Mouse (Mus musculus) spleen, postnatal 14 days (tissue): ENCODE data around the gene Zfp710.
A peak's percentile ranks its signal among the peaks of the same experiment; 100 is the strongest.

Experiments
- DNase-seq, 2 experiments: peaks; one replicate each; pipeline ENCODE4 v3.0.0; 2021 to 2022; ENCODE audit warnings: low spot score in 2 of 2

Gene Zfp710

DNA sequence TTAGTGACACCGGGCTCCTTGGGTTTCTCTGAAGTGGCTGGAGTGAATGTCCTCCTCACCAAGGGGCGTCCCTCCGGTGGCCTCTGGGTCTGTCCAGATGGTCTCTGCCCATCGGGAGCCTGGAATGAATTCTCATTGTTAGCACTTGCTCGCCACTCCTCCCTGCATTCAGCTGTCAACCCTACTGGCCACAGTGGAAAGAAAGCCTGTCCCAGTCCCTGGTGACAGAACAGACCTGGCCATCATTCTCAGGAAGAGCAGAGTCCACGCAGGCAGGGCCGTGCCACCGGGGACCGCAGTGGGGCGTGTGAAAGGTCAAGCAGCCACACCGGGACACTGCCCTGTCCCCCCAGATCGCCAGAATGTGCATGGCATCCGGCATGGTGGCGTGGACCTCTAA is 33.2 kb downstream of the Zfp710 start:
- DNase-seq: no peak

DNA sequence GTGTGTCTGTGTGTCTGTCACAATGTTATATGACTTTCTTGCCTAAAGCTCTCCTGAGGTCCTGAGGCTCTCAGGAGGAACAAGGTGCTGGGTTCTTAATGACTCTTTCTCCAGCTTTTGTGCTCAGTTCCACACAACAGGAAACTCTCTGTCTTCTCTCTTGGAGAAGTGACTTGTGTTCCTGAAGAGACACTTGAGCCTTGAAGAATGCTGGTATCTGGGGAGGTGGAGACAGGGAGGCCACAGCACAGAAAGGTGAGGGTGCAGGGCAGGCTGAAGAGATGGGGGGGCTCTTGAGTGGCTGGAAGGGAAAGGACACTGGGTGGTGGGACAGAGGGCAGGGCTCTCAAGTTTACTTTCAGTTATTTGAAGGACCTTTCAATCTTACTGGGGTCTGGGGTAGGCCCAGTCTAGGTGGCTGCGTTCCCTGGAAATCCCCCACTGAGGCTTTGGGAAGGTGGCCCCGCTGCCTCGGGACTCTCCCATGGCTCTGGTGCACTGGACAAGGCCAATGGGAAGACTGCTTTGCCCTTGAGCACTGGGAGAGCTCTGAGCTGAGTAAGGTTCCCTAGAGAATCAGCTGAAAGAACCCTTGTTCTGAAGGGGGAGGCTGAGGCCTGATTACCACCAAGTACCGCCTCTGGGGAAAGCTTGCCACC is 33.9 kb downstream of the Zfp710 start:
- no peak for DNase-seq

DNA sequence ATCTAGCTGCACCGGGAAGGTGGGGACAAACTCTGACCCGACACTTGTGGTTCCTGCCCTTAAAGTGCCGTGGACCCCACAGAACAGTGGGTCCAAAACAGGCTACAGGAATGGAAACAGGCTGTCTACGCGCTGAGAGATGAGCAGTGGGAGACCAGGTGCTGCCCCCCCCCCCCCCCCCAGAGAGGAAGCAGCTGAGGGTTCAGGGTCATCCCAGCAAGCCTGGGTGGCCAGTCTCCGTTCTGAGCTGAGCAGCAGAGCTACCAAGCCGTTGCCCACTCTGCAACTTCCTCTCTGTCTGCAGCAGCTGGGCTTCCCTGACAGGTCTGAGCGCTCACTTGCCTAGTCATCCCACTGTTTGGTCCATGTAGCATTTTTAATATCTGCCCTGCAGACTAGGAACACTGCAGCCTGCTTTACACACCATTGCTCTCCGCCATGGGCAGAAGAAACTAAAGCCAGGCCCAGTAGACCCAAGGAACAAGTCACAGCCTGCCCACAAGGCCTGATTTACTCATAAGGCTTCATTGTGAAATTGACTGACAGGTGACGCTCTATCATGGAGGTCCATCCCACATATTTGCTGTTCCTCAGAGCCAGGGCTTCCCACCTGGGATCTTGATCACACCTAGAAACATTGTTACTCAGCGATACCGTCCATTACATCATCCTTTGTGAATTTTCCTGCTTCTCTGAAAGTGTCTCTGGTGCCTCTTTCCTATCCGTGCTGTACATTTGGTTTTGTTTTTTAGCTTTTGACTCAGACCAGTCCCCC is 34.6 kb downstream of the Zfp710 start:
- DNase-seq: no peak

DNA sequence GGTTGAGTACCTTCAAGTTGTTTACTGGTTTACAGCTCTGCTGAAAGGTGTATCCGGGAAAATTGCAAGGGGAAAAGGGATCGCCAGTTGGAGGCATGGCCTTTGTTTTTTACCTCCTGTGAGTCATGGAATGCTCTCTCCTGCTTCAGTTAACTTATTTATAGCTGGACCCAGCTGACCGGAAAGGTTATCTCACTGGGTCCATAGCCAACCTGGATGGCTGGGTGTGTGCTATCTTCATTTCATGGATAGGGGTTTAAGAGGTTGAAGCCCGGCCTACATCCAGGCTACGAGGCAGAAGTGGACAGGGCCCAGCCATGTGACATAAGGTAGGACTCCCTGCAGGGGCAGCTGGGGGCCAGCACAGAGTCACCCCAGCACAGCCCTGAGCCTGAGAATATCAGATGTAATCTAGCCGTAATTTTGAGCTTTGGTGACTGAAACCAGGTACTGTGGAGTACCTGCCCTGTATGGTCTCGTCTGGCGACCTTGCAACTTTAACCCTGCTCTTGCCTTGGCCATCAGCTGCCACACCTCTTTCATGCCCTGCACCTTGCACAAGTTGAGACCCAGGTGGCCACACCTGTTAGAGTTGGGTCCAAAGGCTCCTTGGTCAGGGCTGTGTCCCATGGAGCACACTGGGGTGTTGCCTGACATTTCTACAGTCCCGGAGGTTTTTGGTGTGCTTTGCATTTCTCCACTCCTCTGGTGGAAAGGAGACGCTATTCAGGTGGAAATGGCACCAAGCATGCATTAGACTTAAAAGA is 35.6 kb downstream of the Zfp710 start:
- no peak for DNase-seq

DNA sequence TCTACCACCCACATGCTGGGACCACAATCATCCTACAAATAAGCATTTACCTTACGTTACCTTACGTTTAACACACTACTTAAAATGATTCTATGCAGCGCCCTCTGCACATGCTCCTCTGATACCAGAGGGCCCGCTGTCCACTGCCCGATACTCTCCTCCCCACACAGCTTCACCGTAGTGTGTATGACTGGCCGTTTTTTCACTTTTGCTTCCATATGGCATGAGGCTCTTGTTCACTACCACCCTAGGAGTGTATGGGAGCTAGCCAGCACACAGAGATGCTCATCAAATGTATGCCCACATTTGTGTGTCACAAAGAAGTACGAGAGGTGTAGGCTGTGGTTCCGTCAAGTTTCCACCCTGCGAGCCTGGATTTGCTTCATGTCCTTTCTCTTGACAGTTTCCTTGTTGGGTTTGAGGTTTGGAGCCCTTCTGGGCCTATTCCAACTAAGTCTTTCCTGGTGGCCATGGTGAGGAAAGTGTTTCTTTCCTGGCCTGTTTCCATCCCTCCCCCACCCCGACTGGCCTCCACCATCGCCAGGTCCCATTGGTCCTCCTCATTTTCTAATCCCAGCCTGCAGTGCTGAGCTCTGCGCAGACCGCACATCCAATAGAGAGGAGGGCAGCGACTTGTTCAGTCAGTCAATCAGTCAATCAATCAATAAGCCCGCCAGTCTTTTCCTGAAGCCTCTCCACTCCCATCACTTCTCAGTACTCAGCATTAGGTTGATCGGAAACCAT is 37.6 kb downstream of the Zfp710 start:
- DNase-seq: no peak

- no peak for DNase-seq
Measured at GRCm38 (mm10) chr7:80063244-80063643, 38.6 kb downstream of the Zfp710 start.

DNA sequence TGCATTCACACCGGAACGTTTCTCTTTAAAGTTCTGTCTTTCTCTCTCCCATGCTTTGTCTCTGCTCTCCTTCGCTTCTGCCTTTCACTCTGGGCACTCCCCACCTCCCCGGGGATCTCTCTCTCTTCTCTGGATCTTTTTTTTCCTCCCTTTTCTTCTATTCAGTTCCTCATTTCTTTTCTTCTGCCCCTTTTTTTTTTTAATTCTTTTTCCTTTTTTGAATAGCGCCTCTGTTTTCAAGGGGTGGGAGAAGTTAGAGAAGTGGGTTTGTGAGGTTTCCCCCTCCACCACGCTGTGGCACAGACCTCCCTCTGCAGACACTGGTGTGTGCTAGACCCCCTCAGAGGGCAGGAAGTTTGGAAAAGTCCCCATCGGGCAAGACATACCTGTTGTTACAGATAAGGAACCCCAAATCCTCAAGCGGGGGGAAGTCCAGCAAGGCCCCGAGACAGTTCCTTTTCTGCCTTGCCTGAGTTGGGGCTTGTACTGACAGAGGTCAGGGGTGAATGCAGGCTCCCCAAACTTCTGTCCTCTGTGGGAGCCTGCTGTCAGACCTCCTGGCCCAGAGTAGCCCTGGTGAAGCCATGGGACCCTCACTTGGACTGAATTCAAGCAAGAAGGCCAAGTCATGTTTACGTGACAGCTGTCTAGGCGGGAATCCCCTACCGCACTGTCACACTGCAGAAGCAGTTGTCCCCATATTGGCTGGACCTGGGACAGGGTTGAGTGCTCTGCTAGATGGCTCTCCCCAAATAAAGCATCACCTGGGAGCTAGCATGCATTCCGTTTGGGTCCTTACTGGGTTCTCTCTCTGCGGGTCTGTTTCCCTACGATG is 39.5 kb downstream of the Zfp710 start:
- no peak for DNase-seq

GRCm38 (mm10) chr7:80065250-80065649 is 40.6 kb downstream of the Zfp710 start:
- DNase-seq: no peak

GRCm38 (mm10) chr7:80066675-80067455 is 42.3 kb downstream of the Zfp710 start:
- DNase-seq: no peak

GRCm38 (mm10) chr7:80068341-80068740 is 43.7 kb downstream of the Zfp710 start:
- DNase-seq: no peak

DNA sequence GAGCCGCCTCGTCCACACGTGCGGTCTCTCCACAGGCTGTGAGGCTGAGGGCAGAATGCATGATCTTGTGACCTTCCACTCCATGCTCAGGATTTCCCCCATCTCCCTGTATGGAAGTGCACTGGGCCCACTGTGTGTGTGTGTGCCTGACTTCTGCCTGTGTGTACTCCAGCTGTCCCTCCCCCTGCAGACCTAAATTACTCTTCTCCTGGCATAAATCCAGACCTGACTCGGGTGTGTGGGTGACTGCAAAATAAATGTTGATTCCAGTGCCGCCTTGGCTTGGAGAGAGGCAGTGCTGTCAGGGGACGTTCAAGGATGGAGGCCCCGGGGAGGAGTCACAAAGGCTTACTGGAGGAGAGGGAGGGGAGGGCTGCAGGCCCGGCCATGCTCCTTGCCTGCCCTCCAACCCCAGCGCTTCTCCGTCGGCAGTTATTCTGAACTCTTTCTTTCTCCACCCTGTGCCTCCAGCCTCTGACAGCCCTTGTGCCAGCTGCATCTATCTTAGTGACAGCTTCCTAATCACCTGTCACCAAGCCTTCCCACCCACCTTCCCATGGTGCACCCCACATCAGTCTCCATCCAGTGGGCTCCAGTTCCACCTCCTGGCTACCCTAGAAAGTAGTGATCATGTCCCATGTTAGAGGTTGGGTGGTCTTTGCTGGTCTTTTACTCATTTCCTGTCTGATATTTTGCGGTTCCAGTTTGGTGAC is 45.2 kb downstream of the Zfp710 start:
- no peak for DNase-seq

DNA sequence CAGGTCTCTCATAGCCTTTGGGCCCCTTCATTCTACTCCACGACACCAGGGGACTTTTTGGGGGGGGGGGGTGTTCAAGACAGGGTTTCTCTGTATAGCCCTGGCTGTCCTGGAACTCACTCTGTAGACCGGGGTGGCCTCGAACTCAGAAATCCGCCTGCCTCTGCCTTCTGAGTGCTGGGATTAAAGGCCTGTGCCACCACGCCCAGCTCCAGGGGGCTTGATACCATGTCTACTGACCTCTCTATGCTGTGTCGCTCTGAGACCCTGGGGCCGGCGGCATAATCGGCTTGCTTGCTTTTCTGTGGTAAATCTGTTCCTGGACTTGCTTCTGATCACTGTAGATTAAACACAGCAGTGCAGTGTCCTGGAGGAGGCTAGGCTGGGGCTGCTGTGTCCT is 46.6 kb downstream of the Zfp710 start:
- DNase-seq: no peak

GRCm38 (mm10) chr7:80072297-80072696 is 47.7 kb downstream of the Zfp710 start:
- no peak for DNase-seq

DNA sequence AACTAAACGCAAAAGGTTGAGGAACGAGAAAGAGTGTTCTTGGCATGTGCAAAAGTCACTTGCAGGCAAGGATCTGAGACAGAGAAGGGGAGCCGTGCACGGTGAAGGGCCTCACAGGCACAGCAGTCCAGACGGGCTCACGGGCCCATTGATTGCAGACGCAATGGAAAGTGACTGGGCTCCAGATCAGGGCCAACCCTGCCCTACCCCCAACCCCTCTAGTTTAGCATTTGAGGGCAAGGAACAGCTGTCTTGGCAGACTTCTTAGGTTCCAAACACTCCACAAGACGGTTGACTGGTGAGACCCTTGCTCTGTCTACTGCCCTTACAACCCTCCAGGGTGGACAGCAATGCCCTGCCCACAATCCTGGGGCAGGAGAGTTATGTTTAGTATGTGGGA is 48.9 kb downstream of the Zfp710 start:
- DNase-seq: no peak

DNA sequence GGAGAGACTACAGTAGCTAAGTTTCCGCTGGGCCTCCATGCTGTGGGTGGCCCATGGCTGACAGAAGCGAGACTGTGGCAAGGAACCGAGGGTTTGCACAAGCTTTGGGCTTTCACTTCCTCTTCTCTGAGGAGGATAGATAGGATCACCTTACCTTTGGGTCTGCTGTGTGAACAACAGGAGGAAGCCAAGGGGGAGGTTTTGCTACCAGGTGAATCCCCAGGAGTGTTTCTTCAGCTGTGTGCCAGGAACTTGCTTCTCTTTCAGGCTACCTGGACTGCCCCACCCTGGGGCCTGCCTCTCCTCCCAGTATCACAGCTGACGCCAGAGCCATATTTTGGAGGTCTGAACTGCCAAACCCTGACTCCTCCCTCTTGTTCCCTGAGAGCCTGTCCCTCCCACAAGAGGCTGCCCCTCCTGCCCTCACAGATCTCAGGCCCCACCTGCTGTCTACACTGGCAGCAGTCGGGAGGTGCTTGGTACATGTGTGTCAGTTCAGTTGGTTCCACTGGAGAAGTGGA is 50.4 kb downstream of the Zfp710 start:
- peak in 1 of 2 experiments; percentile 35 for DNase-seq

DNA sequence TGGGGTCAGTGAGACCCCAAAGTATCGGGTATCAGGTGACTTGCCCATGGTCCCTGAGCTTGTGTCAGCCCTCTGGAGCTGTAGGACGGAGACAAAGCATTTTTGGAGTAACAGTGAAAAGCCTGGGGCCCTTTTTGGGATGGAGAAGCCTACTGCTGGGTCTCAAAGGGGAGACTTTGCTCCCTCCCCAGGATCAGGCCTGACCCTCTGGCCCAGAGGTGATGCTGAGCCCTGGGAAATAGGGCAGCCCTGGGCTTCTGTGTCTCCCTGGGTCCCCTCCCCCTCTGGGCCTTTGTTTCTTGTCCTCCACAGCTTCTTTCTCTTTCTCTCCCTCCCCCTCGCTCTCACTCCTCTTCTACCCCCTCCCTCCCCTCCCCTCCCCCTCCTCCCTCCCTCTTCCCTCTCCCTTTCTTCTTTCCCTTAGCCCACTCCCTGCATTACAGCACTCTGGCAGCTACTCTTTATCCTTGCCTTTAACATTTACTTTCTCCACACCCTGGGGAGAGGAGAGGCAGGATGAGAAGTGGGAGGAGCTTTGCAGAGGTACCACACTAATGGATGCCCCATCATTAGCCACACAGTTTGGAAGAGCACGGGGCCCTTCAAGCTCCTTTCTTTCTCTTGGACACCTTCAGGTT is 51.5 kb downstream of the Zfp710 start:
- DNase-seq: no peak

DNA sequence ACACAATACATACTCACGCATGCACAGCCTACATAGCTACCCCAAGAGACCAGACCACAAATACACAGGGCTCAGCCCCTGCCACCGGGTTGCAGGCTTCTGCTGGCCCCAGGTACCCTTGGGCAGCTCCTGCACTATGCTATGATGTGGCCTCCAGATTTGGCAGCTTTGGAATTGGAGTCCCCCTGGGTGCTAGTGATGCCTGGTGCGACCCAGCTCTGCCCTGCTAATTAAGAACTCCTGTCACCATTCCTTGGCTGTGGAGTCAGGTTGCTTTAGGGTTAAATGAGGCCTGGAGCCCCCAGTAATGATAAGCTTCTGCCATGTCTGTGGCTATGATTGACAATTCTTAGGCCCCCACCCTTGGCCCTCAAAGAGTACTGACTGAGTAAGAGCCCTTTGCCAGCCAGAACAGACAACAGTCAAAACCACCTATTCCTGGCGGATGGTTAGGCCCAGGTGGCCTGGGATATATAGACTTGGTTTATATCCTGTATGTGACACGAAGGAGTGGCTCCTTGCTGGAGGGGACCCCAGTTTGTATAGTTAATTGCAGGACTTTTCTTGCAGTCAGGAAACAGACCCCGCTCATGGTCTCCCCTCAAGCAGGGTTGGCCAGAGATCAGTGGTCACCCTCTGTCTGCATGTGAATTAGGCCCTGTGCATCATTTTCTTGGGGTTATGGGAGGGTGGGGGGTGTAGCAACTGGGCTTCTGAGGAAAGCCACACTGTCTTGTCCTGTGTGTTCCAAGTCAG is 52.5 kb downstream of the Zfp710 start:
- no peak for DNase-seq

DNA sequence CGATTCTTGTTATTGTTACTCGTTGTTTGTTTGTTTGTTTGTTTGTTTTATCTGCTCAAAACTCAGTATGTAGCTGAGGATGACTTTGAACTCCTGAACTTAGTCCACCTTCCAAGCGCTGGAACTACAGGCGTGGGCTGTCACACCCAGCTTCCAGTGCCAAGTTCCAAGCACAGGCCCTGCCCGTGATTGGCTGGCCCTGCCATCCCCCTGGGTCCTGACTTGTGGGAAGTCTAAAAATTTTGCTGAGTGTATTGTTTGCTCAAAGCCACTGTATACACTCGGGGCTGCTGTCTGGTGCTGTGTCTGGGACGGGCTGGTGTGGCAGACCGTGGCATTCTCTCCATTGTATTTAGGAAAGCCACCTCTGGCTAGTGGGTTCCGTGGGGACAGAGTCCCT is 53.2 kb downstream of the Zfp710 start:
- DNase-seq: no peak
